Mouse (Mus musculus) megakaryocyte, embryonic 14.5 days (primary cell): Measurements from ENCODE around the gene Ilk.

Source experiments
- FLI1 ChIP-seq: IDR thresholded peaks from 2 replicates; pipeline ENCODE4 v1.6.1; 2012; ENCODE audit warnings: low read length, inconsistent platforms, mixed read lengths
- GATA1 ChIP-seq: IDR thresholded peaks from 3 replicates; pipeline ENCODE4 v1.6.1; 2012; ENCODE audit warnings: mixed read lengths, low read length, inconsistent platforms, borderline replicate concordance

DNA sequence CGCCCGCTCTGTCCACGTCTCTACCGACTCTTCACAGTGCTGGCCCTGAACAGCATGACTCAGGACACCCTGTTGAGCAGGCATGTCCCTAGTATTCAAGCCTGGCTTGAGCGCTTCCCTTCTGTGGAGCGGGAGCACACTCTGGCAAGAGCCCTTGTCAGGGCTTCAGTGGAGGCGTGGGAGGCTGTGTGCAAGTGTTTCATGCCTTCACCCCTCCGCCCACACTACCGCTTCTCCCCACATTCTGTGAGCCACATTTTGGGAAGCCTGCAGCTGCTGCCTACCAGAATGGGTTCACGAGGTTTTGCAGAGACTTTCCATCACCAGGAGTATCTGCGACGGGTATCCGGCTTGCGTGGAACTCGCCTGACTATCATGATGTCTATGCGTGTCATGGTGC is 33.2 kb upstream of the Ilk start:
- TF ChIP-seq GATA1 (no peak), FLI1 (no peak)
